Mouse (Mus musculus) kidney, postnatal 0 days (tissue): ENCODE data around the gene Rai1. TPM values are rescaled to one million over a fixed set of nuclear protein-coding genes. Genes with fewer than 3 reads are reported as not detected.
A peak's percentile ranks its signal among the peaks of the same experiment; 100 is the strongest.

Source experiments
- ATAC-seq: fragments of 200-750 bp; cut with Nextera tagmentation; replicated peaks from 2 replicates; pipeline ENCODE4 v1.8.0; 2017; ENCODE audit warnings: low read depth, moderate number of reproducible peaks, moderate TSS enrichment, moderate library complexity; ENCODE audit not compliant: low FRiP score
- DNase-seq: peaks from one replicate; pipeline ENCODE4 v3.0.0-alpha.2; 2016; ENCODE audit warnings: low spot score
- H3K27ac ChIP-seq: fragments of 300-500 bp; sonication (generic); 2 replicates; pipeline ENCODE4 v1.5.1; 2014; ENCODE audit warnings: mild to moderate bottlenecking
- H3K27me3 ChIP-seq: fragments of 300-500 bp; sonication (generic); 2 replicates; pipeline ENCODE4 v1.6.1; 2014; ENCODE audit warnings: low read length, mixed read lengths; ENCODE audit not compliant: insufficient read depth
- H3K36me3 ChIP-seq: fragments of 300-500 bp; sonication (generic); 2 replicates; pipeline ENCODE4 v1.6.1; 2014; ENCODE audit warnings: low read length, mixed read lengths; ENCODE audit not compliant: insufficient read depth
- H3K4me1 ChIP-seq: fragments of 300-500 bp; sonication (generic); replicated peaks from 2 replicates; pipeline ENCODE4 v1.6.1; 2014; ENCODE audit warnings: antibody characterized with exemption, low read length, mixed read lengths; ENCODE audit not compliant: insufficient read depth
- H3K4me2 ChIP-seq: fragments of 300-500 bp; sonication (generic); 2 replicates; pipeline ENCODE4 v1.6.1; 2014; ENCODE audit warnings: mild to moderate bottlenecking, low read length, moderate library complexity, mixed read lengths
- H3K4me3 ChIP-seq: fragments of 300-500 bp; sonication (generic); replicated peaks from 2 replicates; pipeline ENCODE4 v1.5.1; 2014; ENCODE audit warnings: low read depth, low read length
- H3K9ac ChIP-seq: fragments of 300-500 bp; sonication (generic); 2 replicates; pipeline ENCODE4 v1.6.1; 2014; ENCODE audit warnings: low read depth, low read length
- H3K9me3 ChIP-seq: fragments of 300-500 bp; sonication (generic); replicated peaks from 2 replicates; pipeline ENCODE4 v1.6.1; 2016; ENCODE audit warnings: low read length, inconsistent platforms, mixed read lengths
- CTCF ChIP-seq: IDR thresholded peaks from 2 replicates; pipeline ENCODE4 v1.5.1; 2016; ENCODE audit warnings: antibody characterized with exemption, low read depth, mild to moderate bottlenecking, moderate library complexity
- WGBS: fragments of 180-500 bp; shearing (Covaris S2); extraction: QIAGEN DNeasy Blood & Tissue Kit; methylation state at CpG from one replicate; pipeline ENCODE4 v1.1.7; 2014; 5-methylcytosine and 5-hydroxymethylcytosine counted together
- polyA plus RNA-seq: library from polyadenylated mRNA; unstranded; fragments of >200 nt; fragmentation: Nextera tagmentation; extraction: Ambion mirVana; gene quantifications from 2 replicates; pipeline ENCODE4 v1.2.1, GENCODE M21; 2015

The Rai1 gene
- polyA plus RNA-seq, 1 experiment from 2014 or later: 15.2 TPM

GRCm38 (mm10) chr11:60188275-60188853 is 83.6 kb downstream of the Rai1 start:
- H3K36me3 ChIP-seq: peaks cover 51% of the 10 kb centered on the region
- H3K9ac ChIP-seq: no peak overlapping the region
- peaks cover 11% of the 10 kb centered on the region; the same call in 1 of the 2 replicates for H3K4me1 ChIP-seq
- no peak for TF ChIP-seq CTCF
- no peak overlapping the region for H3K4me3 ChIP-seq
- H3K27me3 ChIP-seq: no peaks in the 10 kb centered on the region
- H3K4me2 ChIP-seq: no peak overlapping the region
- no peak for DNase-seq
- 84% methylated on average over 25 of the region's 25 CpGs for WGBS
- ATAC-seq: no peak
- no peak overlapping the region for H3K27ac ChIP-seq
- H3K9me3 ChIP-seq: no peaks in the 10 kb centered on the region

GRCm38 (mm10) chr11:60189501-60190040 is 84.8 kb downstream of the Rai1 start:
- H3K36me3 ChIP-seq: peaks cover 60% of the 10 kb centered on the region
- no peak for TF ChIP-seq CTCF

GRCm38 (mm10) chr11:60190055-60190641 is 85.3 kb downstream of the Rai1 start:
- H3K9ac ChIP-seq: no peak overlapping the region
- no peak for ATAC-seq
- H3K4me3 ChIP-seq: no peak overlapping the region
- peak overlapping the region; percentile 57 for H3K27ac ChIP-seq
- no peaks in the 10 kb centered on the region for H3K9me3 ChIP-seq
- peaks cover 65% of the 10 kb centered on the region for H3K36me3 ChIP-seq
- H3K4me2 ChIP-seq: no peak overlapping the region
- TF ChIP-seq CTCF: no peak
- peaks cover 5% of the 10 kb centered on the region; the same call in 1 of the 2 replicates for H3K4me1 ChIP-seq
- no peak for DNase-seq
- no peaks in the 10 kb centered on the region for H3K27me3 ChIP-seq
- WGBS: 90% methylated on average over 17 of the region's 17 CpGs

More at GRCm38 (mm10) chr11:60189501-60190040, 84.8 kb downstream of the Rai1 start:
- ATAC-seq (no peak), DNase-seq (peak; percentile 57)
- peaks cover 7% of the 10 kb centered on the region; the same call in 1 of the 2 replicates for H3K4me1 ChIP-seq
- no peaks in the 10 kb centered on the region for H3K27me3 ChIP-seq
- H3K9ac ChIP-seq: no peak overlapping the region
- H3K9me3 ChIP-seq: no peaks in the 10 kb centered on the region
- peak overlapping the region; percentile 54; the same call in 1 of the 2 replicates for H3K27ac ChIP-seq
- no peak overlapping the region for H3K4me2 ChIP-seq
- H3K4me3 ChIP-seq: no peak overlapping the region
- WGBS: 63% methylated on average over 21 of the region's 21 CpGs

- ATAC-seq: no peak
- DNase-seq: no peak
- Histone ChIP-seq H3K27ac (no peak overlapping the region), H3K4me1 (no peaks in the 10 kb centered on the region), H3K4me2 (no peak overlapping the region), H3K4me3 (no peak overlapping the region), H3K9me3 (no peaks in the 10 kb centered on the region), H3K9ac (no peak overlapping the region), H3K36me3 (peaks cover 50% of the 10 kb centered on the region), H3K27me3 (no peaks in the 10 kb centered on the region)
- 68% methylated on average over 6 of the region's 6 CpGs for WGBS
- no peak for TF ChIP-seq CTCF
Observed at GRCm38 (mm10) chr11:60192534-60192933, 87.7 kb downstream of the Rai1 start.

GRCm38 (mm10) chr11:60193556-60193955 is 88.7 kb downstream of the Rai1 start:
- peaks cover 48% of the 10 kb centered on the region for H3K36me3 ChIP-seq
- H3K27ac ChIP-seq: no peak overlapping the region
- H3K9me3 ChIP-seq: no peaks in the 10 kb centered on the region
- no peak overlapping the region for H3K4me2 ChIP-seq
- ATAC-seq: no peak
- no peak overlapping the region for H3K9ac ChIP-seq
- TF ChIP-seq CTCF: no peak
- DNase-seq: no peak
- 70% methylated on average over 4 of the region's 4 CpGs for WGBS
- no peaks in the 10 kb centered on the region for H3K4me1 ChIP-seq
- no peak overlapping the region for H3K4me3 ChIP-seq
- H3K27me3 ChIP-seq: no peaks in the 10 kb centered on the region

- Histone ChIP-seq H3K27me3 (no peaks in the 10 kb centered on the region), H3K4me1 (no peaks in the 10 kb centered on the region), H3K9me3 (no peaks in the 10 kb centered on the region), H3K27ac (no peak overlapping the region), H3K4me3 (no peak overlapping the region), H3K9ac (no peak overlapping the region), H3K4me2 (no peak overlapping the region), H3K36me3 (peaks cover 44% of the 10 kb centered on the region)
- ATAC-seq: no peak
- peak; percentile 69 for TF ChIP-seq CTCF
- DNase-seq: no peak
Observed at GRCm38 (mm10) chr11:60195108-60195507, 90.3 kb downstream of the Rai1 start.
